In genomic region chr10:127622057-127622392, GRCm38 (mm10) we compare ENCODE assay signal across 9 mouse cellular contexts. TPM values are rescaled to one million over a fixed set of nuclear protein-coding genes. Genes with fewer than 3 reads are reported as not detected.
DNase-seq lines count a peak whose midpoint lies in the region; ATAC-seq and TF ChIP-seq lines count a peak whose summit lies in the region.
"Had no signal": no experiment of that assay in that cellular context is flagged by ENCODE, and none has a peak within 500 bp of the region (broad histone marks: within the 10 kb centered on the region; RNA-seq: fewer than 3 reads in every experiment).

No protein-coding gene starts in this region.

- peak overlapping the region; percentile 90 for H3K4me3 ChIP-seq in cerebellum, adult 2 months (replicated peaks; ENCODE audit: insufficient read depth, low read depth, low read length)
- H3K4me3 ChIP-seq in forebrain, embryonic 16.5 days (replicated peaks; ENCODE audit: low read length) = peak overlapping the region; percentile 93
- H3K4me3 ChIP-seq in hindbrain, embryonic 13.5 days = peak overlapping the region; percentile 91
- H3K4me3 ChIP-seq in midbrain, embryonic 15.5 days = peak overlapping the region; percentile 91

- TF ChIP-seq CTCF in cerebellum, adult 2 months (IDR thresholded peaks at IDR 0.05; ENCODE audit: borderline replicate concordance, insufficient read depth, low read depth, low read length) = peak; percentile 56; the same call in 1 of the 2 replicates

- WGBS in cerebellum, adult 2 months = 2% methylated on average over 13 of the region's 13 CpGs
- under 1% methylated on average over 13 of the region's 13 CpGs for WGBS in forebrain, embryonic 16.5 days
- WGBS in hindbrain, embryonic 13.5 days = 0% methylated on average over 13 of the region's 13 CpGs
- under 1% methylated on average over 13 of the region's 13 CpGs for WGBS in midbrain, embryonic 15.5 days

- no peak for TF ChIP-seq POLR2A in cerebellum, adult 2 months (IDR thresholded peaks at IDR 0.05; ENCODE audit: borderline replicate concordance, insufficient read depth, low read length)

- no peaks in the 10 kb centered on the region for H3K9me3 ChIP-seq in forebrain, embryonic 16.5 days (ENCODE audit: control insufficient read depth, low read length)
- no peaks in the 10 kb centered on the region for H3K9me3 ChIP-seq in hindbrain, embryonic 13.5 days
- H3K9me3 ChIP-seq in midbrain, embryonic 15.5 days = no peaks in the 10 kb centered on the region

- DNase-seq in cerebellum, adult 2 months = peak in 1 of 2 experiments; percentile 77
- DNase-seq in cerebellum, adult 11 months = no peak
- peak; percentile 76 for DNase-seq in adrenal gland, postnatal 25 days
- peak; percentile 51 for DNase-seq in liver
- peak; percentile 77 for DNase-seq in urinary bladder, postnatal 14 days (ENCODE audit: low spot score)

- no peaks in the 10 kb centered on the region for H3K27me3 ChIP-seq in cerebellum, adult 2 months (ENCODE audit: control insufficient read depth, insufficient read depth, low read length)
- H3K27me3 ChIP-seq in forebrain, embryonic 16.5 days (replicated peaks; ENCODE audit: control insufficient read depth, insufficient read depth, low read length) = no peaks in the 10 kb centered on the region
- H3K27me3 ChIP-seq in hindbrain, embryonic 13.5 days = no peaks in the 10 kb centered on the region
- H3K27me3 ChIP-seq in midbrain, embryonic 15.5 days (replicated peaks) = no peaks in the 10 kb centered on the region

- peak overlapping the region; percentile 94 for H3K27ac ChIP-seq in cerebellum, adult 2 months (ENCODE audit: insufficient read depth, low read length)
- H3K27ac ChIP-seq in forebrain, embryonic 16.5 days (ENCODE audit: low read length) = peak overlapping the region; percentile 88
- H3K27ac ChIP-seq in hindbrain, embryonic 13.5 days = peak overlapping the region; percentile 95
- H3K27ac ChIP-seq in midbrain, embryonic 15.5 days = peak overlapping the region; percentile 88

- peak overlapping the region; percentile 95 for H3K4me2 ChIP-seq in forebrain, embryonic 16.5 days (ENCODE audit: low read length)
- peak overlapping the region; percentile 84 for H3K4me2 ChIP-seq in hindbrain, embryonic 13.5 days
- peak overlapping the region; percentile 96 for H3K4me2 ChIP-seq in midbrain, embryonic 15.5 days

- H3K4me1 ChIP-seq in cerebellum, adult 2 months (ENCODE audit: control insufficient read depth, insufficient read depth, low read length) = peaks cover 7% of the 10 kb centered on the region; the same call in 1 of the 2 replicates
- peaks cover 34% of the 10 kb centered on the region for H3K4me1 ChIP-seq in forebrain, embryonic 16.5 days (replicated peaks; ENCODE audit: control insufficient read depth, insufficient read depth, low read length)
- H3K4me1 ChIP-seq in hindbrain, embryonic 13.5 days (replicated peaks) = peaks cover 38% of the 10 kb centered on the region
- peaks cover 37% of the 10 kb centered on the region for H3K4me1 ChIP-seq in midbrain, embryonic 15.5 days

- no peaks in the 10 kb centered on the region for H3K36me3 ChIP-seq in forebrain, embryonic 16.5 days (ENCODE audit: control insufficient read depth, insufficient read depth)
- 0 out of 2 replicates have a peak, but pooled peaks cover 3% of the 10 kb centered on the region for H3K36me3 ChIP-seq in hindbrain, embryonic 13.5 days
- no peaks in the 10 kb centered on the region for H3K36me3 ChIP-seq in midbrain, embryonic 15.5 days (replicated peaks)
- H3K36me3 ChIP-seq: G1E had no signal

- peak overlapping the region; percentile 63 for H3K9ac ChIP-seq in forebrain, embryonic 16.5 days (replicated peaks; ENCODE audit: low read depth, low read length)
- H3K9ac ChIP-seq in hindbrain, embryonic 13.5 days = peak overlapping the region; percentile 74
- H3K9ac ChIP-seq in midbrain, embryonic 15.5 days = 0 out of 2 replicates have a peak overlapping the region, but pooled peaks have one; percentile 45

- no peak for ATAC-seq in forebrain, embryonic 16.5 days
- ATAC-seq in hindbrain, embryonic 13.5 days (ENCODE audit: low FRiP score) = peak; percentile 15
- ATAC-seq in midbrain, embryonic 15.5 days (replicated peaks) = peak; percentile 21

RNA-seq across cellular contexts. Expression of gene Lrp1, which starts 1.1 kb away (rescaled TPM):
- polyA plus RNA-seq in cerebellum, adult 2 months (2012; rRNA removed) = 346 and 366 TPM in 2 replicates
- total RNA-seq in adrenal gland, postnatal 25 days (2021) = 196 and 254 TPM in 2 replicates
- polyA plus RNA-seq in forebrain, embryonic 16.5 days (2015; fragmentation: Nextera tagmentation; extraction: Ambion mirVana) = 114 and 117 TPM in 2 replicates
- 101 and 108 TPM in 2 replicates for polyA plus RNA-seq in hindbrain, embryonic 13.5 days (2015; fragmentation: Nextera tagmentation; extraction: Ambion mirVana)
- 117 and 119 TPM in 2 replicates for polyA plus RNA-seq in midbrain, embryonic 15.5 days (2015; fragmentation: Nextera tagmentation; extraction: Ambion mirVana)

RNA-seq across cellular contexts. Expression of gene Stat6, which starts 20.8 kb away (rescaled TPM):
- polyA plus RNA-seq in cerebellum, adult 2 months (2012; rRNA removed) = 8.7 TPM in 2 replicates
- 117 and 121 TPM in 2 replicates for total RNA-seq in adrenal gland, postnatal 25 days (2021)
- polyA plus RNA-seq in forebrain, embryonic 16.5 days (2015; fragmentation: Nextera tagmentation; extraction: Ambion mirVana) = 4.3 and 5.1 TPM in 2 replicates
- polyA plus RNA-seq in hindbrain, embryonic 13.5 days (2015; fragmentation: Nextera tagmentation; extraction: Ambion mirVana) = 4.9 and 5.0 TPM in 2 replicates
- polyA plus RNA-seq in midbrain, embryonic 15.5 days (2015; fragmentation: Nextera tagmentation; extraction: Ambion mirVana) = 5.8 and 5.9 TPM in 2 replicates

RNA-seq across cellular contexts. Expression of gene Nemp1, which starts 44.7 kb away (rescaled TPM):
- 6.7 and 9.0 TPM in 2 replicates for polyA plus RNA-seq in cerebellum, adult 2 months (2012; rRNA removed)
- 9.6 and 13.7 TPM in 2 replicates for total RNA-seq in adrenal gland, postnatal 25 days (2021)
- polyA plus RNA-seq in forebrain, embryonic 16.5 days (2015; fragmentation: Nextera tagmentation; extraction: Ambion mirVana) = 5.7 and 7.0 TPM in 2 replicates
- 3.9 and 4.0 TPM in 2 replicates for polyA plus RNA-seq in hindbrain, embryonic 13.5 days (2015; fragmentation: Nextera tagmentation; extraction: Ambion mirVana)
- 3.3 and 3.7 TPM in 2 replicates for polyA plus RNA-seq in midbrain, embryonic 15.5 days (2015; fragmentation: Nextera tagmentation; extraction: Ambion mirVana)

RNA-seq across cellular contexts. Expression of gene Nab2, which starts 46.3 kb away (rescaled TPM):
- polyA plus RNA-seq in cerebellum, adult 2 months (2012; rRNA removed) = 59.2 and 69.9 TPM in 2 replicates
- total RNA-seq in adrenal gland, postnatal 25 days (2021) = 19.0 and 21.7 TPM in 2 replicates
- polyA plus RNA-seq in forebrain, embryonic 16.5 days (2015; fragmentation: Nextera tagmentation; extraction: Ambion mirVana) = 3.9 and 4.5 TPM in 2 replicates
- 2.3 and 3.3 TPM in 2 replicates for polyA plus RNA-seq in hindbrain, embryonic 13.5 days (2015; fragmentation: Nextera tagmentation; extraction: Ambion mirVana)
- 1.9 and 2.6 TPM in 2 replicates for polyA plus RNA-seq in midbrain, embryonic 15.5 days (2015; fragmentation: Nextera tagmentation; extraction: Ambion mirVana)
